Mouse (Mus musculus) olfactory bulb, adult 2 months (tissue): ENCODE measurements around the gene Syne3.

Experiments
- CTCF ChIP-seq: fragments of 200-500 bp; IDR thresholded peaks from 2 replicates; pipeline ENCODE4 v1.5.1; 2012; ENCODE audit warnings: low read depth, mild to moderate bottlenecking, low read length, moderate library complexity; ENCODE audit not compliant: insufficient read depth
- POLR2A ChIP-seq: fragments of 200-500 bp; IDR thresholded peaks from 2 replicates; pipeline ENCODE4 v1.6.1; 2012; ENCODE audit warnings: mild to moderate bottlenecking, low read depth, low read length, moderate library complexity; ENCODE audit not compliant: insufficient read depth

- no peak for TF ChIP-seq CTCF
- no peak for TF ChIP-seq POLR2A
Observed at GRCm38 (mm10) chr12:105055308-105055707, 45.7 kb upstream of the Syne3 start.
